ENCODE assay signal across 8 mouse cellular contexts in genomic region chr1:192851126-192851525, GRCm38 (mm10). TPM values are rescaled to one million over a fixed set of nuclear protein-coding genes. Genes with fewer than 3 reads are reported as not detected.
DNase-seq lines count a peak whose midpoint lies in the region; ATAC-seq lines count a peak whose summit lies in the region.

No protein-coding gene starts in this region.

- H3K27me3 ChIP-seq in heart, embryonic 12.5 days (replicated peaks) = peaks cover 20% of the 10 kb centered on the region
- 0 out of 2 replicates have a peak, but pooled peaks cover 3% of the 10 kb centered on the region for H3K27me3 ChIP-seq in embryonic facial prominence, embryonic 12.5 days
- H3K27me3 ChIP-seq in hindbrain, embryonic 12.5 days = peaks cover 20% of the 10 kb centered on the region
- H3K27me3 ChIP-seq in midbrain, embryonic 14.5 days (ENCODE audit: control insufficient read depth, insufficient read depth, low read length) = no peaks in the 10 kb centered on the region

- DNase-seq in heart, adult 8-10 months (ENCODE audit: low spot score) = no peak
- peak; percentile 52 for DNase-seq in midbrain, embryonic 14.5 days
- DNase-seq in ovary, postnatal 14 days (ENCODE audit: low spot score) = no peak
- no peak for DNase-seq in cerebellum, postnatal 25 days
- no peak for DNase-seq in layer of hippocampus, postnatal 14 days (ENCODE audit: low spot score in 2 of 2)

- H3K9ac ChIP-seq in heart, embryonic 12.5 days = 0 out of 2 replicates have a peak overlapping the region, but pooled peaks have one; percentile 38
- peak overlapping the region; percentile 46 for H3K9ac ChIP-seq in embryonic facial prominence, embryonic 12.5 days
- H3K9ac ChIP-seq in hindbrain, embryonic 12.5 days = peak overlapping the region; percentile 42; the same call in 1 of the 2 replicates
- peak overlapping the region; percentile 48 for H3K9ac ChIP-seq in midbrain, embryonic 14.5 days (replicated peaks; ENCODE audit: low read length)

- H3K4me3 ChIP-seq in heart, embryonic 12.5 days = no peak overlapping the region
- H3K4me3 ChIP-seq in embryonic facial prominence, embryonic 12.5 days = peak overlapping the region; percentile 24
- peak overlapping the region; percentile 15 for H3K4me3 ChIP-seq in hindbrain, embryonic 12.5 days
- H3K4me3 ChIP-seq in midbrain, embryonic 14.5 days (replicated peaks; ENCODE audit: low read depth, low read length) = peak overlapping the region; percentile 13

- H3K9me3 ChIP-seq in heart, embryonic 12.5 days (replicated peaks) = no peaks in the 10 kb centered on the region
- H3K9me3 ChIP-seq in embryonic facial prominence, embryonic 12.5 days = no peaks in the 10 kb centered on the region
- no peaks in the 10 kb centered on the region for H3K9me3 ChIP-seq in hindbrain, embryonic 12.5 days (replicated peaks)
- H3K9me3 ChIP-seq in midbrain, embryonic 14.5 days (ENCODE audit: control insufficient read depth, low read length) = no peaks in the 10 kb centered on the region

- 5% methylated on average over 2 of the region's 2 CpGs for WGBS in heart, embryonic 12.5 days
- WGBS in embryonic facial prominence, embryonic 12.5 days = 0% methylated on average over 2 of the region's 2 CpGs
- 3% methylated on average over 2 of the region's 2 CpGs for WGBS in hindbrain, embryonic 12.5 days
- WGBS in midbrain, embryonic 14.5 days = 1% methylated on average over 2 of the region's 2 CpGs

- peaks cover 38% of the 10 kb centered on the region for H3K36me3 ChIP-seq in heart, embryonic 12.5 days
- H3K36me3 ChIP-seq in embryonic facial prominence, embryonic 12.5 days = peaks cover 38% of the 10 kb centered on the region
- H3K36me3 ChIP-seq in hindbrain, embryonic 12.5 days = peaks cover 39% of the 10 kb centered on the region
- H3K36me3 ChIP-seq in midbrain, embryonic 14.5 days (ENCODE audit: control insufficient read depth, insufficient read depth, low read length) = peaks cover 39% of the 10 kb centered on the region

- ATAC-seq in heart, embryonic 12.5 days (ENCODE audit: insufficient number of reproducible peaks, low FRiP score) = no peak
- ATAC-seq in embryonic facial prominence, embryonic 12.5 days (ENCODE audit: insufficient number of reproducible peaks, insufficient read depth, low FRiP score, low TSS enrichment) = no peak
- no peak for ATAC-seq in hindbrain, embryonic 12.5 days (ENCODE audit: low FRiP score)
- no peak for ATAC-seq in midbrain, embryonic 14.5 days (ENCODE audit: low FRiP score, low TSS enrichment)

- H3K27ac ChIP-seq in heart, embryonic 12.5 days (ENCODE audit: poor library complexity, severe bottlenecking) = peak overlapping the region; percentile 83
- peak overlapping the region; percentile 88 for H3K27ac ChIP-seq in embryonic facial prominence, embryonic 12.5 days
- peak overlapping the region; percentile 74 for H3K27ac ChIP-seq in hindbrain, embryonic 12.5 days
- peak overlapping the region; percentile 79 for H3K27ac ChIP-seq in midbrain, embryonic 14.5 days (replicated peaks; ENCODE audit: low read depth, low read length)

- H3K4me1 ChIP-seq in heart, embryonic 12.5 days (replicated peaks) = peaks cover 39% of the 10 kb centered on the region
- peaks cover 42% of the 10 kb centered on the region for H3K4me1 ChIP-seq in embryonic facial prominence, embryonic 12.5 days
- peaks cover 42% of the 10 kb centered on the region for H3K4me1 ChIP-seq in hindbrain, embryonic 12.5 days
- peaks cover 41% of the 10 kb centered on the region for H3K4me1 ChIP-seq in midbrain, embryonic 14.5 days (ENCODE audit: control insufficient read depth, insufficient read depth, low read length)

- H3K4me2 ChIP-seq in heart, embryonic 12.5 days = peak overlapping the region; percentile 49
- peak overlapping the region; percentile 68 for H3K4me2 ChIP-seq in embryonic facial prominence, embryonic 12.5 days (replicated peaks)
- peak overlapping the region; percentile 85 for H3K4me2 ChIP-seq in hindbrain, embryonic 12.5 days (replicated peaks)
- H3K4me2 ChIP-seq in midbrain, embryonic 14.5 days (ENCODE audit: low read length) = peak overlapping the region; percentile 77

RNA-seq across cellular contexts. Expression of gene Sertad4, which starts 4.4 kb away (rescaled TPM):
- 18.1 and 18.8 TPM in 2 replicates for polyA plus RNA-seq in heart, embryonic 12.5 days (2016; fragmentation: Nextera tagmentation; extraction: Ambion mirVana)
- total RNA-seq in heart, adult 8-10 months (2022) = 1 to 10 TPM; 2.4 to 4.5 (median 3.1) TPM
- polyA plus RNA-seq in embryonic facial prominence, embryonic 12.5 days (2016; fragmentation: Nextera tagmentation; extraction: Ambion mirVana) = 69.6 and 80.7 TPM in 2 replicates
- polyA plus RNA-seq in hindbrain, embryonic 12.5 days (2016; fragmentation: Nextera tagmentation; extraction: Ambion mirVana) = 40.9 and 49.9 TPM in 2 replicates
- 30.0 and 39.5 TPM in 2 replicates for polyA plus RNA-seq in midbrain, embryonic 14.5 days (2014; fragmentation: Nextera tagmentation; extraction: Ambion mirVana)
- 10 to 100 TPM; 23.5 to 23.6 TPM for total RNA-seq in layer of hippocampus, postnatal 14 days (2021)
